Mouse (Mus musculus) CH12.LX (cell line): ENCODE data around the gene Zkscan4.

Experiments used
- CTCF ChIP-seq, 2 experiments: IDR thresholded peaks in 1 of 2; conservative IDR thresholded peaks in 1 of 2; 2 replicates each; pipeline ENCODE4 v1.5.1; 2011 to 2012; ENCODE audit warnings: low read depth in 2 of 2, low read length in 2 of 2, improper control_type of control experiment in 1 of 2, inconsistent platforms in 1 of 2, mild to moderate bottlenecking in 1 of 2, moderate library complexity in 1 of 2
- E2F4 ChIP-seq: IDR thresholded peaks from 2 replicates; pipeline ENCODE4 v1.6.1; 2011; ENCODE audit warnings: low read depth, low read length, improper control_type of control experiment; ENCODE audit not compliant: insufficient replicate concordance
- ETS1 ChIP-seq: conservative IDR thresholded peaks from 2 replicates; pipeline ENCODE4 v1.6.1; 2012; ENCODE audit warnings: low read depth, mild to moderate bottlenecking, inconsistent platforms, low read length, improper control_type of control experiment, moderate library complexity
- MAZ ChIP-seq: IDR thresholded peaks from 2 replicates; pipeline ENCODE4 v1.6.1; 2012; ENCODE audit warnings: low read depth, mild to moderate bottlenecking, inconsistent platforms, low read length, improper control_type of control experiment, moderate library complexity
- POLR2A ChIP-seq: IDR thresholded peaks from 2 replicates; pipeline ENCODE4 v1.6.1; 2011; ENCODE audit warnings: low read depth, mild to moderate bottlenecking, improper control_type of control experiment, low read length
- POLR2AphosphoS2 ChIP-seq: IDR thresholded peaks from 2 replicates; pipeline ENCODE4 v1.6.1; 2011; ENCODE audit warnings: low read depth, low read length, improper control_type of control experiment

GRCm38 (mm10) chr13:21492847-21493246 is 14.1 kb downstream of the Zkscan4 start:
- TF ChIP-seq MAZ (no peak), E2F4 (no peak), POLR2AphosphoS2 (no peak), CTCF (conservative IDR thresholded peaks at IDR 0.05 in 1 of 2, IDR thresholded peaks at IDR 0.05 in 1 of 2; ENCODE audit: low read depth in 2 of 2, low read length in 2 of 2) (no peak), ETS1 (no peak), POLR2A (no peak)
